Mouse (Mus musculus): ENCODE results near the gene Ppt2. TPM values are rescaled to one million over a fixed set of nuclear protein-coding genes. Genes with fewer than 3 reads are reported as not detected.
A peak's percentile ranks its signal among the peaks of the same experiment; 100 is the strongest.

Gene Ppt2
- polyA plus RNA-seq, 1 experiment from 2014 or later, result 23.9 TPM

DNA sequence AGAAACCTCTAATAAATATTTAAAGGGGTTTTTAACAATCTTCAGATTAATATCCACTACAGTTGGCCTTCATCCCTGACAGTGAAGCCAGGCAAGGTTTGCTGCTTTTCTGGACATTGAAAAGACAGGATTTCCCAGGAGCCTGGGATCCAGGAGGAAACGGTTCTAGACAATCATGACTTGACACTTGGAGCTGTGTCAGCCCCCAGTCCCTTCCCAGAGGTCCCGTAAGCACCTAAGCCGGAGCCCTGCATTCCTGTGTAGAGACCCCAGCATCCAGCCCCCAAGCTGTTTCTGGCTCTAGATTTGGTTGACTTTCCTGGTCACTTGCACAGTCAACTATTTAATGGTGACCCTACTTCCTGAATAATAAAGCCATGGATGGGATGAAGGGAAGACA, 30.3 kb upstream of the Ppt2 start:
- WGBS, result 60% methylated on average over 3 of the region's 3 CpGs

DNA sequence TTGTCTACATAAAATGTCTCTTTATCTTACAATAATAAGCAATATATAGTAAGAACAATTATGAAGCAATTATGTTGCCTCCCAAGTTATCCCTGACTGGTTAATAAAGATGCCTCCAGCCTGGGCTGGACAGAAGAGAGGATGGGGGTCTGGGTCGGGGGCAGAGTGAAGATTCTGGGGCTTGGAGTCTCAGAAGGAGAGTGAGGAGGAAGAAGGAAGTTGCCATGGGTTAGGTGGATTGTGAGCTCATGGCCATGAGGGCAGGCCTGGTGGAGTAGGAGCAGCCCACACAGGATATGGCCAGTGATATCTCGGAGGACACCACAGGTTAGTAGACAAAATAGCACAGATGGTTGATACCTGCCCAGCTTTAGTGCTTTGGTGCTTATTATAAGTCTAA, 29.8 kb upstream of the Ppt2 start:
- Histone ChIP-seq H3K36me3 (ENCODE audit: control insufficient read depth, insufficient read depth, low read length) (no peaks in the 10 kb centered on the region), H3K9me3 (ENCODE audit: control insufficient read depth, low read length) (no peaks in the 10 kb centered on the region), H3K4me3 (ENCODE audit: low read length) (no peak overlapping the region), H3K27ac (ENCODE audit: low read length) (no peak overlapping the region), H3K4me2 (ENCODE audit: low read depth, low read length) (no peak overlapping the region), H3K27me3 (ENCODE audit: control insufficient read depth, insufficient read depth, low read depth, low read length) (peaks cover 20% of the 10 kb centered on the region), H3K4me1 (replicated peaks; ENCODE audit: control insufficient read depth, insufficient read depth, low read length) (peaks cover 30% of the 10 kb centered on the region), H3K9ac (ENCODE audit: low read length) (no peak overlapping the region)
- WGBS, result 68% methylated on average over 2 of the region's 2 CpGs
- ATAC-seq (ENCODE audit: low read depth), result no peak

More for the DNA sequence above, 30.3 kb upstream of the Ppt2 start:
- H3K4me2 ChIP-seq (ENCODE audit: low read depth, low read length), result no peak overlapping the region
- H3K4me3 ChIP-seq (ENCODE audit: low read length), result no peak overlapping the region
- H3K9ac ChIP-seq (ENCODE audit: low read length), result no peak overlapping the region
- peaks cover 20% of the 10 kb centered on the region for H3K27me3 ChIP-seq (ENCODE audit: control insufficient read depth, insufficient read depth, low read depth, low read length)
- H3K9me3 ChIP-seq (ENCODE audit: control insufficient read depth, low read length), result no peaks in the 10 kb centered on the region
- H3K27ac ChIP-seq (ENCODE audit: low read length), result no peak overlapping the region
- peaks cover 30% of the 10 kb centered on the region for H3K4me1 ChIP-seq (replicated peaks; ENCODE audit: control insufficient read depth, insufficient read depth, low read length)
- no peaks in the 10 kb centered on the region for H3K36me3 ChIP-seq (ENCODE audit: control insufficient read depth, insufficient read depth, low read length)
- no peak for ATAC-seq (ENCODE audit: low read depth)

- no peak overlapping the region for H3K4me3 ChIP-seq (ENCODE audit: low read length)
- no peak for ATAC-seq (ENCODE audit: low read depth)
- no peak overlapping the region for H3K9ac ChIP-seq (ENCODE audit: low read length)
- WGBS, result 29% methylated on average over 2 of the region's 2 CpGs
- no peaks in the 10 kb centered on the region for H3K9me3 ChIP-seq (ENCODE audit: control insufficient read depth, low read length)
- no peak overlapping the region for H3K4me2 ChIP-seq (ENCODE audit: low read depth, low read length)
- peaks cover 20% of the 10 kb centered on the region for H3K27me3 ChIP-seq (ENCODE audit: control insufficient read depth, insufficient read depth, low read depth, low read length)
- H3K36me3 ChIP-seq (ENCODE audit: control insufficient read depth, insufficient read depth, low read length), result no peaks in the 10 kb centered on the region; the same call in 1 of the 2 replicates
- peaks cover 30% of the 10 kb centered on the region for H3K4me1 ChIP-seq (replicated peaks; ENCODE audit: control insufficient read depth, insufficient read depth, low read length)
- H3K27ac ChIP-seq (ENCODE audit: low read length), result no peak overlapping the region
Observed at GRCm38 (mm10) chr17:34657271-34657670, 29.0 kb upstream of the Ppt2 start.

DNA sequence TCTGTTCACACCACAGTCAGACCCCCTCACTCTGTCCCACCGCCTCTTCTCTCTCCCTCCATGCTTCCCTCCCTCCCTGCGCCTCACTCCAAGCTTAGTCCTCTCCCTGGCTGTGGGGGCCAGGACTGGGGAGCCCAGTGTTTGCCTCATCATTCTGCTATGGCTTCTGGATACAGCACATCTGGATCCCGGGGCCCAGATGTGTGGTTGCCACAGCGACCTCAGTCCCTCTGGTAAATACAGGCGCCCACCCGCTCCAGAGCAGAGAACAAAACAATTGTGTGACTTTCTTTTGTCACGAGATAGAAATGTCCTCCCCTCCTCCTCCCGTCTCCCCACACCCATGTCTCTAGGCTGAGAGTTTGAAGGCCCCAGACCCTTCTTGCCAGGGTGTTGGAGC, 28.4 kb upstream of the Ppt2 start:
- no peak overlapping the region for H3K27ac ChIP-seq (ENCODE audit: low read length)
- H3K4me2 ChIP-seq (ENCODE audit: low read depth, low read length), result no peak overlapping the region
- 45% methylated on average over 8 of the region's 8 CpGs for WGBS
- H3K4me3 ChIP-seq (ENCODE audit: low read length), result no peak overlapping the region
- H3K9ac ChIP-seq (ENCODE audit: low read length), result no peak overlapping the region
- H3K9me3 ChIP-seq (ENCODE audit: control insufficient read depth, low read length), result no peaks in the 10 kb centered on the region
- H3K27me3 ChIP-seq (ENCODE audit: control insufficient read depth, insufficient read depth, low read depth, low read length), result peaks cover 20% of the 10 kb centered on the region
- H3K4me1 ChIP-seq (replicated peaks; ENCODE audit: control insufficient read depth, insufficient read depth, low read length), result peaks cover 29% of the 10 kb centered on the region
- peaks cover 5% of the 10 kb centered on the region for H3K36me3 ChIP-seq (ENCODE audit: control insufficient read depth, insufficient read depth, low read length)
- ATAC-seq (ENCODE audit: low read depth), result no peak

- H3K4me1 ChIP-seq (replicated peaks; ENCODE audit: control insufficient read depth, insufficient read depth, low read length), result peaks cover 20% of the 10 kb centered on the region
- ATAC-seq (ENCODE audit: low read depth), result peak; percentile 90
- WGBS, result 27% methylated on average over 4 of the region's 4 CpGs
- H3K9me3 ChIP-seq (ENCODE audit: control insufficient read depth, low read length), result no peaks in the 10 kb centered on the region
- peaks cover 10% of the 10 kb centered on the region for H3K36me3 ChIP-seq (ENCODE audit: control insufficient read depth, insufficient read depth, low read length)
- peaks cover 11% of the 10 kb centered on the region for H3K27me3 ChIP-seq (ENCODE audit: control insufficient read depth, insufficient read depth, low read depth, low read length)
- no peak overlapping the region for H3K4me2 ChIP-seq (ENCODE audit: low read depth, low read length)
- H3K4me3 ChIP-seq (ENCODE audit: low read length), result no peak overlapping the region
- peak overlapping the region; percentile 47 for H3K27ac ChIP-seq (ENCODE audit: low read length)
- H3K9ac ChIP-seq (ENCODE audit: low read length), result 0 out of 2 replicates have a peak overlapping the region, but pooled peaks have one; percentile 12
Observed at GRCm38 (mm10) chr17:34655581-34655991, 27.3 kb upstream of the Ppt2 start.

- Histone ChIP-seq H3K9ac (ENCODE audit: low read length) (0 out of 2 replicates have a peak overlapping the region, but pooled peaks have one; percentile 12), H3K36me3 (ENCODE audit: control insufficient read depth, insufficient read depth, low read length) (peaks cover 13% of the 10 kb centered on the region), H3K4me2 (ENCODE audit: low read depth, low read length) (no peak overlapping the region), H3K27ac (ENCODE audit: low read length) (peak overlapping the region; percentile 47), H3K4me3 (ENCODE audit: low read length) (no peak overlapping the region), H3K4me1 (replicated peaks; ENCODE audit: control insufficient read depth, insufficient read depth, low read length) (peaks cover 17% of the 10 kb centered on the region), H3K27me3 (ENCODE audit: control insufficient read depth, insufficient read depth, low read depth, low read length) (peaks cover 7% of the 10 kb centered on the region), H3K9me3 (ENCODE audit: control insufficient read depth, low read length) (no peaks in the 10 kb centered on the region)
- 33% methylated on average over 7 of the region's 7 CpGs for WGBS
- ATAC-seq (ENCODE audit: low read depth), result peak; percentile 44
Observed at GRCm38 (mm10) chr17:34655160-34655559, 26.9 kb upstream of the Ppt2 start.

DNA sequence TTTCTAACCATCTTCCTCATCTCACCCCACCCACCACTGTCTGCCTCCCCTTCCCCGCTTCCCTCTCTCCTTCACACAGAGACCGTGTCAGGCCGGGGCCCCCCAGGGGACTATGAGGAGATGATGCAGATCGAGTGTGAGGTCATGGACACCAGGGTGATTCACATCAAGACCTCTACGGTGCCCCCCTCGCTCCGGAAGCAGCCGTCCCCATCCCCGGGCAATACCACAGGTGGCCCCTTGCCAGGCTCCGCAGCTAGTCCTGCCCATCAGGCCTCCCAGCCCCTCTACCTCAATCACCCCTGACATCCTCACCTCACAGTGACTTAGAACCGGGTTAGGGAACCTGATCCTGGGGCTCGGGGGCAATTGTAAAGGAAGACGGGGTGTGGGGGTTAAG, 26.1 kb upstream of the Ppt2 start:
- Histone ChIP-seq H3K4me1 (replicated peaks; ENCODE audit: control insufficient read depth, insufficient read depth, low read length) (peaks cover 17% of the 10 kb centered on the region), H3K4me2 (ENCODE audit: low read depth, low read length) (no peak overlapping the region), H3K27ac (ENCODE audit: low read length) (no peak overlapping the region), H3K36me3 (ENCODE audit: control insufficient read depth, insufficient read depth, low read length) (peaks cover 13% of the 10 kb centered on the region), H3K4me3 (ENCODE audit: low read length) (no peak overlapping the region), H3K27me3 (ENCODE audit: control insufficient read depth, insufficient read depth, low read depth, low read length) (peaks cover 6% of the 10 kb centered on the region), H3K9me3 (ENCODE audit: control insufficient read depth, low read length) (no peaks in the 10 kb centered on the region), H3K9ac (ENCODE audit: low read length) (no peak overlapping the region)
- WGBS, result 87% methylated on average over 13 of the region's 13 CpGs
- ATAC-seq (ENCODE audit: low read depth), result no peak

- peaks cover under 1% of the 10 kb centered on the region; the same call in 1 of the 2 replicates for H3K27me3 ChIP-seq (ENCODE audit: control insufficient read depth, insufficient read depth, low read depth, low read length)
- H3K4me1 ChIP-seq (replicated peaks; ENCODE audit: control insufficient read depth, insufficient read depth, low read length), result peaks cover 17% of the 10 kb centered on the region
- H3K27ac ChIP-seq (ENCODE audit: low read length), result no peak overlapping the region
- 61% methylated on average over 9 of the region's 9 CpGs for WGBS
- ATAC-seq (ENCODE audit: low read depth), result no peak
- H3K4me2 ChIP-seq (ENCODE audit: low read depth, low read length), result no peak overlapping the region
- peaks cover 13% of the 10 kb centered on the region for H3K36me3 ChIP-seq (ENCODE audit: control insufficient read depth, insufficient read depth, low read length)
- no peak overlapping the region for H3K4me3 ChIP-seq (ENCODE audit: low read length)
- H3K9ac ChIP-seq (ENCODE audit: low read length), result no peak overlapping the region
- H3K9me3 ChIP-seq (ENCODE audit: control insufficient read depth, low read length), result no peaks in the 10 kb centered on the region
Observed at GRCm38 (mm10) chr17:34653746-34654285, 25.5 kb upstream of the Ppt2 start.

DNA sequence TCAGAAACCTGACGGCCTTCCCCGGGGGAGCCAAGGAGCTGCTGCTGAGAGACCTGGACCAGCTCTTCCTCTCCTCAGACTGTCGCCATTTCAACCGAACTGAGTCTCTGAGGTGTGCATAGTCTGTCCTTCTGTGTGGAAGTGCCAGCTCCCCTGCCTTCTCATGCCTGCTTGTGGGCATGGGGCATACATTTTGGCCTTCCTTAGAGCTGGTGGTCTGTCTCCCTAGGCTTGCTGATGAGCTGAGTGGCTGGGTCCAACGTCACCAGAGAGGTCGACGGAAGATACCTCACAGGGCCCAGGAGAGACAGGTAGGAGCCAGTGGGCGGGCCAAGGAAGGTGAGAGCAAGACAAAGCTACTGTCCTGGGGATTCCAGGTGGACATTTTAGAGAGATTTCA, 24.7 kb upstream of the Ppt2 start:
- Histone ChIP-seq H3K9ac (ENCODE audit: low read length) (no peak overlapping the region), H3K36me3 (ENCODE audit: control insufficient read depth, insufficient read depth, low read length) (peaks cover 13% of the 10 kb centered on the region), H3K27me3 (ENCODE audit: control insufficient read depth, insufficient read depth, low read depth, low read length) (no peaks in the 10 kb centered on the region), H3K4me1 (replicated peaks; ENCODE audit: control insufficient read depth, insufficient read depth, low read length) (peaks cover 20% of the 10 kb centered on the region), H3K27ac (ENCODE audit: low read length) (no peak overlapping the region), H3K4me3 (ENCODE audit: low read length) (no peak overlapping the region), H3K4me2 (ENCODE audit: low read depth, low read length) (no peak overlapping the region), H3K9me3 (ENCODE audit: control insufficient read depth, low read length) (no peaks in the 10 kb centered on the region)
- no peak for ATAC-seq (ENCODE audit: low read depth)
- WGBS, result 90% methylated on average over 8 of the region's 8 CpGs

DNA sequence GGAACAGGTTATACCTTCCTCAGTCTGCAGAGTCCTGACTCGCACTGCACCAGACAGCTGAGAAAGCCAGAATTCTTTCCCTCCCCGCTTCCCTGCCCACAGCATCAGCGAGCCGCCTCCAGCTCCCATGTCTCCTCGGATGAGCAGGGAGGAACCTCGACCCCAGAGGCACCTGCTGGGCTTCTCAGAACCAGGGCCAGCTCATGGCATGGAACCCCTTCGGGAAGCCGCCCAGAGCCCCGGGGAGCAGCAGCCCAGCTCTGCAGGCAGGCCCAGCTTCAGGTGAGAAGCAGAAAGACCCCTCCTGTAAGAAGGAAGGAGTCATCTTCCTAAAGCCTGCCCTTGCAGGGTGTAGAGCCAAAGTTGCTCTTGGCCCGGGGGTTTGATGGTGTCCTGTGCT, 24.2 kb upstream of the Ppt2 start:
- 90% methylated on average over 10 of the region's 10 CpGs for WGBS

More for the DNA sequence above, 24.2 kb upstream of the Ppt2 start:
- H3K9me3 ChIP-seq (ENCODE audit: control insufficient read depth, low read length), result no peaks in the 10 kb centered on the region
- no peaks in the 10 kb centered on the region for H3K27me3 ChIP-seq (ENCODE audit: control insufficient read depth, insufficient read depth, low read depth, low read length)
- H3K4me3 ChIP-seq (ENCODE audit: low read length), result no peak overlapping the region
- no peak for ATAC-seq (ENCODE audit: low read depth)
- no peak overlapping the region for H3K27ac ChIP-seq (ENCODE audit: low read length)
- H3K9ac ChIP-seq (ENCODE audit: low read length), result no peak overlapping the region
- peaks cover 13% of the 10 kb centered on the region for H3K36me3 ChIP-seq (ENCODE audit: control insufficient read depth, insufficient read depth, low read length)
- no peak overlapping the region for H3K4me2 ChIP-seq (ENCODE audit: low read depth, low read length)
- H3K4me1 ChIP-seq (replicated peaks; ENCODE audit: control insufficient read depth, insufficient read depth, low read length), result peaks cover 25% of the 10 kb centered on the region

Data from lung, embryonic 16.5 days (tissue).